Mouse (Mus musculus): ENCODE measurements around the gene Hist1h2bc.

DNA sequence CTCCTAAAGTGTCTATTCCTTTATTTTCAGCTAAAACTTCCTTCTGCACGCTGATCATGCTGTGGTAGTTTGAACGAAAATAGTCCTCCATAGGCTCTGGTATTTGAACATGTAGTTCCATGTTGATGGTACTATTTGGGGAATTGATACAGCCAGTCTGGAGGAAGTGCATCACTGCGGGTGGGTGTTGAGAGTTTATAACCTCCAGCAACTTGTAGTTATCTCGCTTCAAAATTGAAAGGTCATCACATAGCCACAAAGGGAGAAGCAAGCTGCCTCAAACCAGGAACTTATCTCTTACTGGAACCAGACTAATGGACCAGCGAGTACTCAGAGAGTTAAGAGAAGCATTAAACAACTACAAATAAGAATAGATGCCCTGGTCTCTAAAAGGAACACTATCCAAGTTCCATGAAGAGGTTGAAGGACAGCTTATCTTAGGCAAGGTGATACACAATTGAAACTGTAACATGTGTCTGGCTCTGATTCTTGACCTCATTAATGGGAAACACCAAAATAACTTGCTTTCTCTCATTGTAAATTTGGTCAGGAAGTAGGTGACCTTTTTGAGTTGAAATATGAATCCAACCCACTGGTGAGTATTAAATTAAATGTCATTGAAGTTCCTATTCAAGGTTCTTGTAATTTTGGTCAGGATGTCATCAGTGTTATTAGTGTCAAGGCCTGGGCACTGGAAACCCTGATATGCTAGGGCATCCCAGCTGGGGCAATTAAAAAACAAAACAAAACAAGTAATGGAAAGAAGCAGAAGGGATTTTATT is 32.5 kb downstream of the Hist1h2bc start:
- TF ChIP-seq POLR2A (IDR thresholded peaks at IDR 0.05; ENCODE audit: low read depth, low read length) (no peak), CTCF (IDR thresholded peaks at IDR 0.05; ENCODE audit: extremely low read depth, insufficient read depth, insufficient read length, insufficient replicate concordance) (no peak)
